Mouse (Mus musculus) cortical plate, adult 2 months (tissue): ENCODE results near the gene Gm45753. TPM values are rescaled to one million over a fixed set of nuclear protein-coding genes. Genes with fewer than 3 reads are reported as not detected.
A peak's percentile ranks its signal among the peaks of the same experiment; 100 is the strongest.
"Not testable (repeated sequence)": the region's sequence is repeated elsewhere in the genome, so short reads cannot be mapped to it uniquely, and the experiment has no call there.

Experiments used
- H3K27ac ChIP-seq: fragments of 200-500 bp; 2 replicates; pipeline ENCODE4 v1.5.1; 2012; ENCODE audit warnings: low read length, control low read depth, inconsistent platforms; ENCODE audit not compliant: insufficient read depth
- H3K4me1 ChIP-seq: fragments of 200-500 bp; 2 replicates; pipeline ENCODE4 v1.6.1; 2011; ENCODE audit warnings: low read length; ENCODE audit not compliant: control insufficient read depth, insufficient read depth
- H3K4me3 ChIP-seq: fragments of 200-500 bp; 2 replicates; pipeline ENCODE4 v1.5.1; 2011; ENCODE audit warnings: mild to moderate bottlenecking, low read length, control low read depth; ENCODE audit not compliant: insufficient read depth
- CTCF ChIP-seq: fragments of 200-500 bp; IDR thresholded peaks from 2 replicates; pipeline ENCODE4 v1.5.1; 2011; ENCODE audit warnings: mild to moderate bottlenecking, control low read depth, low read length; ENCODE audit not compliant: insufficient read depth; ENCODE audit errors: extremely low read depth
- POLR2A ChIP-seq: fragments of 200-500 bp; IDR thresholded peaks from 2 replicates; pipeline ENCODE4 v1.6.1; 2011; ENCODE audit warnings: mild to moderate bottlenecking, low read length, control low read depth; ENCODE audit not compliant: insufficient read depth; ENCODE audit errors: extremely low read depth
- polyA plus RNA-seq: library from polyadenylated mRNA; depleted of rRNA; stranded (reverse); fragments of >200 nt; gene quantifications from 2 replicates; pipeline ENCODE4 v1.2.3, GENCODE M21; 2012; rRNA removed

Gene Gm45753
- not detected in 2 replicates for polyA plus RNA-seq

DNA sequence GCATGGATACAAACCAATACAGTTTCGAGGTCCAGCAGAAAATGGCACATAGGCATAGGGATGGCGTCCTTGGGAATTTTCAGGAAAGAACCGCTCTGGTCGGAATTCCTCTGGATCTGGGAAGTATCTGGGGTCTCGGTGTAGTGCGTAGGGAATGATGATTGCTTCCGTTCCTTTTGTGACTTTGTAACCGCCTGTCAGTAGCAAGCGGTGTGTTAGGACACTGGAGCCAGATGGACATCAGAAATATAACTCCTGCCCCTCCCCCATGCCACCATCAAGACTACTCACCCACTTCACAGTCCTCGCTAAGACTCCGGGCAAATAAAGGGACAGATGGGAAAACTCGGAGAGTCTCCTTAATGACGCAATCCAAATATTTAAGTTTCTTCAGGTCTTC is at the start of gene Gm45753:
Gene Gm45753, minus strand, starts transcription at position 101 of the 400 bp plus-strand sequence.
- Histone ChIP-seq H3K4me1 (no peaks in the 10 kb centered on the region), H3K27ac (no peak within 1 kb of the TSS), H3K4me3 (no peak within 1 kb of the TSS)
- no peak for TF ChIP-seq POLR2A
- no peak for TF ChIP-seq CTCF

- Histone ChIP-seq H3K4me1 (no peaks in the 10 kb centered on the region), H3K27ac (no peak overlapping the region), H3K4me3 (no peak overlapping the region)
- no peak for TF ChIP-seq POLR2A
- TF ChIP-seq CTCF = no peak
Measured at GRCm38 (mm10) chr8:45355809-45356208, 47.5 kb upstream of the Gm45753 start.

- H3K4me3 ChIP-seq = no peak overlapping the region
- H3K4me1 ChIP-seq = no peaks in the 10 kb centered on the region
- no peak for TF ChIP-seq POLR2A
- TF ChIP-seq CTCF = peak; percentile 93
- H3K27ac ChIP-seq = no peak overlapping the region
Measured at GRCm38 (mm10) chr8:45345031-45345430, 36.8 kb upstream of the Gm45753 start.

GRCm38 (mm10) chr8:45344298-45344697 is 36.0 kb upstream of the Gm45753 start:
- TF ChIP-seq CTCF = no peak
- TF ChIP-seq POLR2A = no peak

GRCm38 (mm10) chr8:45341630-45342628 is 33.7 kb upstream of the Gm45753 start:
- Histone ChIP-seq H3K4me3 (no peak overlapping the region), H3K27ac (no peak overlapping the region), H3K4me1 (no peaks in the 10 kb centered on the region)
- no peak for TF ChIP-seq POLR2A
- TF ChIP-seq CTCF = no peak

More at GRCm38 (mm10) chr8:45344298-45344697, 36.0 kb upstream of the Gm45753 start:
- no peaks in the 10 kb centered on the region for H3K4me1 ChIP-seq
- no peak overlapping the region for H3K4me3 ChIP-seq
- no peak overlapping the region for H3K27ac ChIP-seq

DNA sequence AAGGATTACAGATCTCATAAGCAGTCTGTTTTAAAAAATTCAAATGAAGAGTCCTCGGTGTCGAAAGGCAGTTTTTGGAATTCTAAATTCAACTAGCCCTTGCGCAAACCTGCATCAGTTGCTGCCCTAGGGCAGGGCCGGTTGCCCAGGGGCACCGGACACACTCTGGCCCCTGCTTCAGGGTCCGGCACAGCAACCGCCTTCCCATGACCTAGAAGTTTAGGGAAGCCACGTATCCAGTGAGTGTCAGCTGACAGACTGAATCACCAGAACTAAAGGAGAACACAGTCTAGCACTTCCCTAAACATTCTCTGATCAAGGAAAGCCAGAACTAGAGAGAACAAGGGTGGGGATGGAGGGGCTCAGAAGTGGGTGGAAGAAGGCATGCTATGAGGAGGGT is 25.2 kb upstream of the Gm45753 start:
- no peak overlapping the region for H3K27ac ChIP-seq
- TF ChIP-seq CTCF (no peak), POLR2A (no peak)
- no peaks in the 10 kb centered on the region for H3K4me1 ChIP-seq
- peak overlapping the region; percentile 57 for H3K4me3 ChIP-seq

- no peak for TF ChIP-seq POLR2A
- no peak for TF ChIP-seq CTCF
- Histone ChIP-seq H3K4me1 (no peaks in the 10 kb centered on the region), H3K4me3 (peak within 1 kb of the TSS; percentile 57), H3K27ac (no peak within 1 kb of the TSS)
Measured at GRCm38 (mm10) chr8:45332685-45333409, 24.6 kb upstream of the Gm45753 start, which contains the start of gene Cyp4v3. Gene Cyp4v3, minus strand, starts transcription at chr8:45333216.

DNA sequence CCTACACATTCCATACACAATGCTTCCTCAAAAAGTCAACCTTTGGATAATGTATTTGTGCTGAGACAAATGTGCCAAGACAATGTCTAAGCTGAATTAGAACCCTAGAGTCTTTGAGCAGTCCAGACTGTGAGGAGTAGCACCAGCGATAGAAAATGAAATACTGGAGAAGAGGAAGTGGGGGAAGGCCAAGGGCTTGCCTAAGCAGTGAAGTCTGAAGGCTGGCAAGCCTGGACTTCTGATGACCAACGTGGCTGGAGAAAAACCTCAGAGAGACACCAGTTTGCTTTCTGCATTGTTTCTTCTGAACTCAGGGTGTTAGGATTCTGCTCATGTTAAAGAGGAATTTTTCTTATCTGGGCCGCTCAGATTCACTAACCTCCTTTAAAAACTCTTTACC is 22.6 kb upstream of the Gm45753 start:
- Histone ChIP-seq H3K4me3 (no peak overlapping the region), H3K4me1 (no peaks in the 10 kb centered on the region), H3K27ac (no peak overlapping the region)
- no peak for TF ChIP-seq POLR2A
- no peak for TF ChIP-seq CTCF

GRCm38 (mm10) chr8:45329206-45329980 is 21.1 kb upstream of the Gm45753 start:
- H3K4me1 ChIP-seq = no peaks in the 10 kb centered on the region
- TF ChIP-seq POLR2A = no peak
- no peak for TF ChIP-seq CTCF
- H3K4me3 ChIP-seq = no peak overlapping the region
- no peak overlapping the region for H3K27ac ChIP-seq

DNA sequence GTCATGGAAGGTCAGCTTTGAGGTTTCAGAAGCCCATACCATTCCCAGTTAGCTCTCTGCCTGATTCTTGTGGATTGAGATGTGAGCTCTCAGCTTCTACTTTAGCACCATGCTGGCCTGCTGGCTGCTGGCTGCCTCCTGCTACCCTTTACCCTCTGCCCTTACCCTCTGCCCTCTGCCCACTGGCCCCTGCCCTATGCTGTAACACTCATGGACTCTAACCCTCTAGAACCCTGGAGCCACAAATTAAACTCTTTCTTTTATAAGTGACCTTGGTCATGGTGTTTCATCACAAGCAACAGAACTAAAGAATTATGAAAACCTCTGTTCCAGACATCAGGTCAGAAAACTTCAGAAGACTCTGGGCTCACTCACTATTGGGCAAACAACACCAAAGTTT is 18.8 kb upstream of the Gm45753 start:
- H3K4me3 ChIP-seq, H3K27ac ChIP-seq, H3K4me1 ChIP-seq: not testable (repeated sequence)
